Mouse (Mus musculus) midbrain, embryonic 12.5 days (tissue): ENCODE data around the gene Fam19a2. TPM values are rescaled to one million over a fixed set of nuclear protein-coding genes. Genes with fewer than 3 reads are reported as not detected.

ENCODE experiments used
- ATAC-seq: fragments of 200-750 bp; cut with Nextera tagmentation; 2 replicates; pipeline ENCODE4 v1.8.0; 2017; ENCODE audit warnings: low read depth, moderate TSS enrichment, moderate library complexity; ENCODE audit not compliant: low FRiP score
- H3K27ac ChIP-seq: fragments of 300-500 bp; sonication (generic); replicated peaks from 2 replicates; pipeline ENCODE4 v1.5.1; 2016; ENCODE audit warnings: mild to moderate bottlenecking
- H3K27me3 ChIP-seq: fragments of 300-500 bp; sonication (generic); 2 replicates; pipeline ENCODE4 v1.6.1; 2016; ENCODE audit warnings: mild to moderate bottlenecking
- H3K36me3 ChIP-seq: fragments of 300-500 bp; sonication (generic); 2 replicates; pipeline ENCODE4 v1.6.1; 2016
- H3K4me1 ChIP-seq: fragments of 300-500 bp; sonication (generic); 2 replicates; pipeline ENCODE4 v1.6.1; 2016
- H3K4me2 ChIP-seq: fragments of 300-500 bp; sonication (generic); replicated peaks from 2 replicates; pipeline ENCODE4 v1.6.1; 2016; ENCODE audit warnings: mild to moderate bottlenecking, moderate library complexity
- H3K4me3 ChIP-seq: fragments of 300-500 bp; sonication (generic); 2 replicates; pipeline ENCODE4 v1.5.1; 2016; ENCODE audit warnings: mild to moderate bottlenecking
- H3K9ac ChIP-seq: fragments of 300-500 bp; sonication (generic); replicated peaks from 2 replicates; pipeline ENCODE4 v1.6.1; 2016; ENCODE audit warnings: mild to moderate bottlenecking, moderate library complexity
- H3K9me3 ChIP-seq: fragments of 300-500 bp; sonication (generic); 2 replicates; pipeline ENCODE4 v1.6.1; 2016; ENCODE audit warnings: mild to moderate bottlenecking
- WGBS: fragments of 180-500 bp; shearing (Covaris S2); methylation state at CpG from one replicate; pipeline ENCODE4 v1.1.7; 2016; 5-methylcytosine and 5-hydroxymethylcytosine counted together
- polyA plus RNA-seq: library from polyadenylated mRNA; unstranded; fragments of >200 nt; fragmentation: Nextera tagmentation; extraction: Ambion mirVana; gene quantifications from 2 replicates; pipeline ENCODE4 v1.2.1, GENCODE M21; 2016

Gene Fam19a2
- polyA plus RNA-seq, 1 experiment from 2014 or later: 11.3 TPM

- H3K27ac ChIP-seq: no peak overlapping the region
- no peaks in the 10 kb centered on the region for H3K27me3 ChIP-seq
- H3K9ac ChIP-seq: no peak overlapping the region
- 68% methylated on average over 5 of the region's 5 CpGs for WGBS
- H3K36me3 ChIP-seq: no peaks in the 10 kb centered on the region
- no peak overlapping the region for H3K4me3 ChIP-seq
- H3K4me1 ChIP-seq: no peaks in the 10 kb centered on the region; the same call in 1 of the 2 replicates
- no peak overlapping the region for H3K4me2 ChIP-seq
- ATAC-seq: no peak
- H3K9me3 ChIP-seq: no peaks in the 10 kb centered on the region
Measured at GRCm38 (mm10) chr10:123460466-123460865, 196.7 kb downstream of the Fam19a2 start.

- Histone ChIP-seq H3K9me3 (no peaks in the 10 kb centered on the region), H3K9ac (no peak overlapping the region), H3K27ac (no peak overlapping the region), H3K4me3 (no peak overlapping the region), H3K36me3 (no peaks in the 10 kb centered on the region), H3K27me3 (no peaks in the 10 kb centered on the region), H3K4me1 (no peaks in the 10 kb centered on the region; the same call in 1 of the 2 replicates), H3K4me2 (no peak overlapping the region)
- ATAC-seq: no peak
- 91% methylated on average over 3 of the region's 3 CpGs for WGBS
Measured at GRCm38 (mm10) chr10:123462305-123462704, 198.5 kb downstream of the Fam19a2 start.

- H3K27ac ChIP-seq: no peak overlapping the region
- H3K4me1 ChIP-seq: no peaks in the 10 kb centered on the region
- no peaks in the 10 kb centered on the region for H3K9me3 ChIP-seq
- 92% methylated on average over 3 of the region's 3 CpGs for WGBS
- no peaks in the 10 kb centered on the region for H3K27me3 ChIP-seq
- H3K9ac ChIP-seq: no peak overlapping the region
- no peak for ATAC-seq
- no peak overlapping the region for H3K4me3 ChIP-seq
- no peaks in the 10 kb centered on the region for H3K36me3 ChIP-seq
- no peak overlapping the region for H3K4me2 ChIP-seq
Measured at GRCm38 (mm10) chr10:123514749-123515148, 251.0 kb downstream of the Fam19a2 start.

- no peak overlapping the region for H3K4me2 ChIP-seq
- no peak overlapping the region for H3K9ac ChIP-seq
- H3K4me1 ChIP-seq: no peaks in the 10 kb centered on the region
- no peaks in the 10 kb centered on the region for H3K36me3 ChIP-seq
- H3K27me3 ChIP-seq: no peaks in the 10 kb centered on the region
- H3K4me3 ChIP-seq: no peak overlapping the region
- no peaks in the 10 kb centered on the region for H3K9me3 ChIP-seq
- no peak for ATAC-seq
- H3K27ac ChIP-seq: no peak overlapping the region
- 82% methylated on average over 2 of the region's 2 CpGs for WGBS
Measured at GRCm38 (mm10) chr10:123520613-123521012, 256.8 kb downstream of the Fam19a2 start.

- Histone ChIP-seq H3K27me3 (no peaks in the 10 kb centered on the region), H3K4me2 (no peak overlapping the region), H3K36me3 (no peaks in the 10 kb centered on the region), H3K4me1 (no peaks in the 10 kb centered on the region), H3K27ac (no peak overlapping the region), H3K9me3 (no peaks in the 10 kb centered on the region), H3K9ac (no peak overlapping the region), H3K4me3 (no peak overlapping the region)
- 92% methylated on average over 6 of the region's 6 CpGs for WGBS
- no peak for ATAC-seq
Measured at GRCm38 (mm10) chr10:123521203-123521602, 257.4 kb downstream of the Fam19a2 start.

GRCm38 (mm10) chr10:123525424-123525823 is 261.6 kb downstream of the Fam19a2 start:
- ATAC-seq: no peak
- H3K27ac ChIP-seq: no peak overlapping the region
- H3K4me2 ChIP-seq: no peak overlapping the region
- no peaks in the 10 kb centered on the region for H3K27me3 ChIP-seq
- H3K9ac ChIP-seq: no peak overlapping the region
- no peaks in the 10 kb centered on the region for H3K4me1 ChIP-seq
- no peaks in the 10 kb centered on the region for H3K9me3 ChIP-seq
- 77% methylated on average over 5 of the region's 5 CpGs for WGBS
- H3K36me3 ChIP-seq: no peaks in the 10 kb centered on the region
- H3K4me3 ChIP-seq: no peak overlapping the region

- H3K9me3 ChIP-seq: no peaks in the 10 kb centered on the region
- H3K4me2 ChIP-seq: no peak overlapping the region
- no peak for ATAC-seq
- no peak overlapping the region for H3K9ac ChIP-seq
- no peaks in the 10 kb centered on the region for H3K27me3 ChIP-seq
- H3K4me3 ChIP-seq: no peak overlapping the region
- no peak overlapping the region for H3K27ac ChIP-seq
- H3K4me1 ChIP-seq: no peaks in the 10 kb centered on the region
- 67% methylated on average over 3 of the region's 3 CpGs for WGBS
- H3K36me3 ChIP-seq: no peaks in the 10 kb centered on the region
Measured at GRCm38 (mm10) chr10:123526059-123526458, 262.3 kb downstream of the Fam19a2 start.

GRCm38 (mm10) chr10:123536143-123536542 is 272.3 kb downstream of the Fam19a2 start:
- Histone ChIP-seq H3K4me2 (no peak overlapping the region), H3K4me3 (no peak overlapping the region), H3K27me3 (no peaks in the 10 kb centered on the region), H3K9ac (no peak overlapping the region), H3K27ac (no peak overlapping the region), H3K9me3 (no peaks in the 10 kb centered on the region), H3K4me1 (no peaks in the 10 kb centered on the region), H3K36me3 (no peaks in the 10 kb centered on the region)
- no peak for ATAC-seq
- 76% methylated on average over 4 of the region's 4 CpGs for WGBS

GRCm38 (mm10) chr10:123548391-123548790 is 284.6 kb downstream of the Fam19a2 start:
- H3K36me3 ChIP-seq: no peaks in the 10 kb centered on the region

GRCm38 (mm10) chr10:123567677-123568076 is 303.9 kb downstream of the Fam19a2 start:
- Histone ChIP-seq H3K9ac (no peak overlapping the region), H3K4me3 (no peak overlapping the region), H3K36me3 (no peaks in the 10 kb centered on the region), H3K27ac (no peak overlapping the region), H3K4me2 (no peak overlapping the region), H3K9me3 (no peaks in the 10 kb centered on the region), H3K27me3 (no peaks in the 10 kb centered on the region), H3K4me1 (no peaks in the 10 kb centered on the region)
- ATAC-seq: no peak
- 66% methylated on average over 1 of the region's 1 CpGs for WGBS

More at GRCm38 (mm10) chr10:123548391-123548790, 284.6 kb downstream of the Fam19a2 start:
- no peaks in the 10 kb centered on the region for H3K27me3 ChIP-seq
- H3K9ac ChIP-seq: no peak overlapping the region
- no peak overlapping the region for H3K27ac ChIP-seq
- no peak overlapping the region for H3K4me2 ChIP-seq
- 84% methylated on average over 6 of the region's 6 CpGs for WGBS
- H3K4me3 ChIP-seq: no peak overlapping the region
- H3K9me3 ChIP-seq: no peaks in the 10 kb centered on the region
- H3K4me1 ChIP-seq: no peaks in the 10 kb centered on the region
- ATAC-seq: no peak

- no peak for ATAC-seq
- H3K9ac ChIP-seq: no peak overlapping the region
- WGBS: 82% methylated on average over 10 of the region's 10 CpGs
Measured at GRCm38 (mm10) chr10:123570616-123571188, 306.9 kb downstream of the Fam19a2 start.

GRCm38 (mm10) chr10:123572342-123573070 is 308.7 kb downstream of the Fam19a2 start:
- Histone ChIP-seq H3K4me1 (0 out of 2 replicates have a peak, but pooled peaks cover 1% of the 10 kb centered on the region), H3K4me3 (no peak overlapping the region), H3K27me3 (no peaks in the 10 kb centered on the region), H3K36me3 (no peaks in the 10 kb centered on the region), H3K9ac (no peak overlapping the region), H3K9me3 (no peaks in the 10 kb centered on the region), H3K27ac (no peak overlapping the region), H3K4me2 (no peak overlapping the region)
- no peak for ATAC-seq
- WGBS: 76% methylated on average over 7 of the region's 7 CpGs

More at GRCm38 (mm10) chr10:123570616-123571188, 306.9 kb downstream of the Fam19a2 start:
- Histone ChIP-seq H3K27me3 (no peaks in the 10 kb centered on the region), H3K4me1 (no peaks in the 10 kb centered on the region), H3K9me3 (no peaks in the 10 kb centered on the region), H3K36me3 (no peaks in the 10 kb centered on the region), H3K4me2 (no peak overlapping the region), H3K4me3 (no peak overlapping the region), H3K27ac (no peak overlapping the region)
